Mouse (Mus musculus): ENCODE results near the gene Nkx2-5.

The Nkx2-5 gene

GRCm38 (mm10) chr17:26836786-26837545, 7.8 kb downstream of the Nkx2-5 start:
- peak; percentile 32 for DNase-seq (ENCODE audit: low spot score)

GRCm38 (mm10) chr17:26836377-26836776, 8.4 kb downstream of the Nkx2-5 start:
- peak; percentile 11 for DNase-seq (ENCODE audit: low spot score)

GRCm38 (mm10) chr17:26835956-26836355, 8.9 kb downstream of the Nkx2-5 start:
- peak; percentile 12 for DNase-seq (ENCODE audit: low spot score)

GRCm38 (mm10) chr17:26834966-26835755, 9.6 kb downstream of the Nkx2-5 start:
- no peak for DNase-seq (ENCODE audit: low spot score)

- DNase-seq (ENCODE audit: low spot score) = no peak
Measured at GRCm38 (mm10) chr17:26834302-26834965, 10.4 kb downstream of the Nkx2-5 start.

- no peak for DNase-seq (ENCODE audit: low spot score)
Measured at GRCm38 (mm10) chr17:26833806-26834205, 11.0 kb downstream of the Nkx2-5 start.

GRCm38 (mm10) chr17:26826131-26826530, 18.7 kb downstream of the Nkx2-5 start:
- DNase-seq (ENCODE audit: low spot score) = no peak

GRCm38 (mm10) chr17:26817776-26818175, 27.0 kb downstream of the Nkx2-5 start:
- DNase-seq (ENCODE audit: low spot score) = no peak

- no peak for DNase-seq (ENCODE audit: low spot score)
Measured at GRCm38 (mm10) chr17:26816810-26817209, 28.0 kb downstream of the Nkx2-5 start.

- no peak for DNase-seq (ENCODE audit: low spot score)
Measured at GRCm38 (mm10) chr17:26813497-26813896, 31.3 kb downstream of the Nkx2-5 start.

- DNase-seq (ENCODE audit: low spot score) = no peak
Measured at GRCm38 (mm10) chr17:26812607-26813006, 32.2 kb downstream of the Nkx2-5 start.

GRCm38 (mm10) chr17:26802886-26803285, 41.9 kb downstream of the Nkx2-5 start:
- no peak for DNase-seq (ENCODE audit: low spot score)

- no peak for DNase-seq (ENCODE audit: low spot score)
Measured at GRCm38 (mm10) chr17:26797379-26798128, 47.3 kb downstream of the Nkx2-5 start.

GRCm38 (mm10) chr17:26795386-26795785, 49.4 kb downstream of the Nkx2-5 start:
- DNase-seq (ENCODE audit: low spot score) = no peak

GRCm38 (mm10) chr17:26794744-26795143, 50.1 kb downstream of the Nkx2-5 start:
- DNase-seq (ENCODE audit: low spot score) = peak; percentile 71

GRCm38 (mm10) chr17:26793068-26793765, 51.6 kb downstream of the Nkx2-5 start:
- no peak for DNase-seq (ENCODE audit: low spot score)

- no peak for DNase-seq (ENCODE audit: low spot score)
Measured at GRCm38 (mm10) chr17:26792096-26792495, 52.7 kb downstream of the Nkx2-5 start.

- DNase-seq (ENCODE audit: low spot score) = no peak
Measured at GRCm38 (mm10) chr17:26791580-26791979, 53.2 kb downstream of the Nkx2-5 start.

GRCm38 (mm10) chr17:26790269-26791214, 54.3 kb downstream of the Nkx2-5 start:
- DNase-seq (ENCODE audit: low spot score) = no peak

All from embryo, embryonic 10.5 days (tissue).